8 mouse cellular contexts compared by ENCODE assay signal in the genomic region with DNA sequence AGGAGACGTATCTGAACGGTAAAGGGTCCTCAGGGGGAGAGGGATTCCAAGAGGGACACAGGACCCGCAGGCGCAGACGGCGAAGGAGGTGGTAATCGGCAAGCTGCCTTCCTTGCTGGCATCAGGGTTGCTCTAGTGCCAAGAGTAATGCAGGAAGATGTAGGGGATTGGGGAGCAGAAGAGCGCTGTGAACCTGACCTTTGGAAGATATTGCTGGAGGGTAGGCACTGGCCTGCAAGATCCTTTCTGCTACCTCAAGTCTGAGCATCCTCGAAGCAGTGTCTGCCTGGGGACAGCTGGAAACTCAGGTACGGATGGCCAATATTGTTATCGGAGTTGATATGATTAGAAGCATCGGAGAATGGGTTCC. TPM values are rescaled to one million over a fixed set of nuclear protein-coding genes. Genes with fewer than 3 reads are reported as not detected.
DNase-seq lines count a peak whose midpoint lies in the region; ATAC-seq lines count a peak whose summit lies in the region.

No protein-coding gene starts in this region.

- peak overlapping the region; percentile 94 for H3K4me3 ChIP-seq in kidney, embryonic 15.5 days (replicated peaks)
- H3K4me3 ChIP-seq in heart, embryonic 15.5 days = peak overlapping the region; percentile 84
- H3K4me3 ChIP-seq in megakaryocyte, embryonic 14.5 days (replicated peaks) = peak overlapping the region; percentile 95

- no peaks in the 10 kb centered on the region for H3K36me3 ChIP-seq in kidney, embryonic 15.5 days
- no peaks in the 10 kb centered on the region for H3K36me3 ChIP-seq in heart, embryonic 15.5 days
- peaks cover 4% of the 10 kb centered on the region for H3K36me3 ChIP-seq in megakaryocyte, embryonic 14.5 days (replicated peaks; ENCODE audit: low read length)

- no peaks in the 10 kb centered on the region for H3K27me3 ChIP-seq in kidney, embryonic 15.5 days
- no peaks in the 10 kb centered on the region for H3K27me3 ChIP-seq in heart, embryonic 15.5 days
- H3K27me3 ChIP-seq in megakaryocyte, embryonic 14.5 days (replicated peaks) = peaks cover 8% of the 10 kb centered on the region

- no peaks in the 10 kb centered on the region for H3K9me3 ChIP-seq in kidney, embryonic 15.5 days (replicated peaks)
- no peaks in the 10 kb centered on the region for H3K9me3 ChIP-seq in heart, embryonic 15.5 days (replicated peaks)
- H3K9me3 ChIP-seq in megakaryocyte, embryonic 14.5 days = no peaks in the 10 kb centered on the region

- H3K4me1 ChIP-seq in kidney, embryonic 15.5 days = peaks cover 44% of the 10 kb centered on the region
- peaks cover 27% of the 10 kb centered on the region for H3K4me1 ChIP-seq in heart, embryonic 15.5 days (replicated peaks)
- H3K4me1 ChIP-seq in megakaryocyte, embryonic 14.5 days = peaks cover 67% of the 10 kb centered on the region

- DNase-seq in kidney, adult 9 months = no peak
- DNase-seq in NIH3T3 (ENCODE audit: low read depth) = peak; percentile 46
- no peak for DNase-seq in gastrocnemius, postnatal 36 days
- DNase-seq in ovary, adult 18-20 months (ENCODE audit: low spot score) = no peak
- no peak for DNase-seq in c-Kit-positive CD71-positive TER-119-positive erythroid progenitor cells, embryonic 14.5 days (ENCODE audit: low spot score)

- intact Hi-C loops in gastrocnemius, postnatal 36 days (cut with DNase I) = no loop called here

- H3K9ac ChIP-seq in kidney, embryonic 15.5 days = peak overlapping the region; percentile 89
- H3K9ac ChIP-seq in heart, embryonic 15.5 days = peak overlapping the region; percentile 93

- 13% methylated on average over 12 of the region's 12 CpGs for WGBS in kidney, embryonic 15.5 days
- WGBS in heart, embryonic 15.5 days = 9% methylated on average over 12 of the region's 12 CpGs

- ATAC-seq in kidney, embryonic 15.5 days (replicated peaks; ENCODE audit: low FRiP score) = no peak
- no peak for ATAC-seq in heart, embryonic 15.5 days (replicated peaks; ENCODE audit: insufficient number of reproducible peaks, insufficient read depth, low FRiP score, low read depth)

- peak overlapping the region; percentile 93 for H3K4me2 ChIP-seq in kidney, embryonic 15.5 days
- H3K4me2 ChIP-seq in heart, embryonic 15.5 days = peak overlapping the region; percentile 97

- H3K27ac ChIP-seq in kidney, embryonic 15.5 days = peak overlapping the region; percentile 83; the same call in 1 of the 2 replicates
- no peak overlapping the region for H3K27ac ChIP-seq in heart, embryonic 15.5 days

RNA-seq across cellular contexts. Expression of a gene that starts 1.1 kb away (rescaled TPM):
- 9.3 and 12.4 TPM in 2 replicates for polyA plus RNA-seq in kidney, embryonic 15.5 days (2015; fragmentation: Nextera tagmentation; extraction: Ambion mirVana)
- polyA plus RNA-seq in heart, embryonic 15.5 days (2015; fragmentation: Nextera tagmentation; extraction: Ambion mirVana) = 6.9 and 9.5 TPM in 2 replicates
- 230 and 1,256 TPM in 2 replicates for polyA plus RNA-seq in megakaryocyte, embryonic 14.5 days (2012; ENCODE audit: insufficient read depth, low replicate concordance)
- 10 to 100 TPM; 40.0 to 44.8 TPM for total RNA-seq in gastrocnemius, postnatal 36 days (2021)

RNA-seq across cellular contexts. Expression of a gene that starts 36.1 kb away (rescaled TPM):
- 50.2 and 50.7 TPM in 2 replicates for polyA plus RNA-seq in kidney, embryonic 15.5 days (2015; fragmentation: Nextera tagmentation; extraction: Ambion mirVana)
- polyA plus RNA-seq in heart, embryonic 15.5 days (2015; fragmentation: Nextera tagmentation; extraction: Ambion mirVana) = 34.5 and 34.8 TPM in 2 replicates
- 1.3 and 4.3 TPM in 2 replicates for polyA plus RNA-seq in megakaryocyte, embryonic 14.5 days (2012; ENCODE audit: insufficient read depth, low replicate concordance)
- 100 to 1,000 TPM; 157 to 180 TPM for total RNA-seq in gastrocnemius, postnatal 36 days (2021)

Comparison
In these comparisons a context has a peak if more than half of its experiments do, and no peak if none do; other contexts are left out.
1. RNA of a gene that starts 1.1 kb away (polyA plus RNA-seq): 230 to 1,256 TPM in megakaryocyte, embryonic 14.5 days; 9.3 to 12.4 TPM in kidney, embryonic 15.5 days and 6.9 to 9.5 TPM in heart, embryonic 15.5 days; every median in the first group is over 10 times any median in the second.
2. Peak in every context shown above with its lines, with median percentiles within 50 percentile points of each other: H3K4me3 ChIP-seq.